Mouse (Mus musculus) ovary, adult 18-20 months (tissue): Measurements from ENCODE around the gene Gm10665.
"Not testable (repeated sequence)": the region's sequence is repeated elsewhere in the genome, so short reads cannot be mapped to it uniquely, and the experiment has no call there.

Experiments used
- DNase-seq: peaks from one replicate; pipeline ENCODE4 v3.0.0; 2022; ENCODE audit warnings: low spot score, mixed read lengths

Gm10665 gene

GRCm38 (mm10) chr7:22463975-22464374 is at the start of gene Gm10665:
Gene Gm10665 (minus strand): TSS chr7:22464075.
- not testable (repeated sequence) for DNase-seq

- DNase-seq = not testable (repeated sequence)
Measured at GRCm38 (mm10) chr7:22499578-22499977, 35.7 kb upstream of the Gm10665 start, which contains the start of gene Vmn1r151. Gene Vmn1r151 (minus strand): TSS chr7:22499678.

GRCm38 (mm10) chr7:22438129-22438528 is 25.7 kb downstream of the Gm10665 start, which contains the start of gene Vmn1r149:
Gene Vmn1r149 (minus strand): TSS chr7:22438229.
- DNase-seq = not testable (repeated sequence)

GRCm38 (mm10) chr7:22413283-22413682 is 50.6 kb downstream of the Gm10665 start, which contains the start of gene Vmn1r148:
Gene Vmn1r148 (plus strand): TSS chr7:22413583.
- not testable (repeated sequence) for DNase-seq
